Mouse (Mus musculus): ENCODE data around the gene Sec24c.

Sec24c gene

DNA sequence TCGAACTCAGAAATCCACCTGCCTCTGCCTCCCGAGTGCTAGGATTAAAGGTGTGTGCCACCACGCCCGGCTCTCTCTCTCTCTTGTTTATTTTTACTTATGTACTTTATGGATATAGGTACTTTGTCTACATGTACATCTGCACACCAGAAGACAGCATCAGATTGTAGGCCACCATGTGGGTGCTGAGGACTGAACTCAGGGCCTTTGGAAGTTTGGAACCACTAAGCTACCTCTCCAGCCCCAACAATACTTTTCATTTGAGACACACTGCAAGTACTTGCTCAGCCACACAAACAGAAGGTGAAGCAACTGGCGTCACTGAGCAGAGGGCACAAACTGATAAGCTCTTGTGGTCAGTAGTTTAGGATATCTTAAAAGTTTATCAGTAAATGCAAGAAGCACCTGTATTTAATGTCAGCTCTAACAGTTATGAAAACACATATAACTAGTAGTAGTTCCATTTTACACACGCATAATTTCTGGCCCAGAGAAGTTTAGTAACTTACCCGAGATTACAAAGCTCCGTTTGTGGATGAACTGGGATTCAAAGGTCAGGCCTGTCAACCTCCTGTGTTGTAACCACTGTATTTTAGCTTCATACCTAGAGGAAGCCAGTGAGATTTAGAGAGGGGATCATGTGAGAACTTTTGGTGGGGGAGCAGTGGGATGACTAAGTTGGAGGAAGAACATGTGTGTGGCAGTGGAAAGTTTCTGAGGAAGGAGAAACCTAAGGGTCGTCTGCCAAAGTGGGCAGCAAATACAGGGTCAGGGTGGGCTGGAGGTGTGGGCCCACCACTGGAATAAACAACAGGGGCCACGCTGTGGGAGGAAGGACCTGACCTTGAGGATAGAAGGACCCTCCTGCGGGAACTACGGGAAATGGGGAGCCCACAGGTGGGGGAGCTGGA, 59.2 kb downstream of the Sec24c start:
- in situ Hi-C loops (cut with MboI, MseI) = no loop called here

DNA sequence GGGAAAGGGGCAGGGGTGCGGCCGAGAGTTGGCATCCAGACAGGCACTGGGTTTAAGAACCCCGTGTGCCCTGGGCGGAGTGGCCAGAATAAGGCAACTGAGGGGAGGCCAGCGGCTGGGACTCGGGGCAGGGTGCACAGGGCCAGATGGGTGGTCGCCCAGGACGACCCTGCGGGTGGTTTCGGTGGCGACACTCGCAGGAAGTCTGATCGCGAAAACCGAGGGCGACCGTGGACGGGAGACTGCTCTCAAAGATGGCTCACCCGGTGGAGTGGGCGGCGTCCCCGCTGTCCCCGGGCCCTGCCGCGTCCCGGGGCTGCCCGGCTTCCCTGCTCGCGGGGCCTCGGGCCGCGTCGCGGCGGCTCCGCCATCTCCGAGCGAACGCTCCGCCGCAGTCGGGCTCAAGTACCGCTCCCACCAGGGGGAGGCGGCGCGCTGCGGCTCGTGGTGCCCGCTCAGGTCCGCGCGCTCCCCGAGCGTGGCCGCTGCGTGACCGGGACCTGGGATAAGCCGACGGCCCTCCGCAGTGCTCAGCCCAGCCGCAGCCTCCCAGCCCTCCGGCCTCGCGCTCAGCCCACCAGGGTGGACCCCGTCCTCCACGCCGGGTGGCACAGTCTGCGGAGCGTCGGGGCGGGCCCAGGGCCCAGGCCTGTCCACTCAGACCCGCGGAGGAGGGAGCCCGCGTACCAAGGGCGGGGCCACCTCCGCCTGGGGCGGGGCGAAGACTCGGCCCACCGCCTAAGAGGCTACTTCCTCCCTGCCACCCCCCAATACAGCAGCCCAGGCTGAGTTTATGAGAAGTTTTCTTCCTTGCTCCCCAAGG, 60.1 kb downstream of the Sec24c start, which contains the start of gene Ndst2:
TSS of gene Ndst2 (minus strand) at position 611 of the 823 bp plus-strand sequence.
- in situ Hi-C loops (cut with MboI, MseI) = no loop called here

DNA sequence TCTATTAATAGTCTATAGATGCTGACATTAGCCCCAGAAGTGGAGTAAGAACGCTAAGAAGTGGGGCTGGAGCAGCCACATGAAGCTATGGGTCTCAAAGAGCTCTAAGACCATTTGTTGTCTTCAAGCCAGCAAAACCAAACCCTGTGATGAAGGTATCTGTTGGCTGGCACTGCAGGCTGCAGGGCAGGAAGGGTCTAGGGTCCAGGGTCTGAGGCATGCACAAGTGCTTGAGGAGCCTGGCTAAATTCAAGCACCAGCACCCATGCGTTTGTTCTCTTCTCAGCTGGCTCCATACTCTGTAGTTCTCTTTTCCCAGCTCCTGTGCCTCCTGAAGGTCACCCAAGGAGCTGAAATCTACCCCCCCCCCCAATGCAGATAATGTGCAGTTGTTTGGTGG, 60.9 kb downstream of the Sec24c start:
- in situ Hi-C loops (cut with MboI, MseI) = no loop called here

DNA sequence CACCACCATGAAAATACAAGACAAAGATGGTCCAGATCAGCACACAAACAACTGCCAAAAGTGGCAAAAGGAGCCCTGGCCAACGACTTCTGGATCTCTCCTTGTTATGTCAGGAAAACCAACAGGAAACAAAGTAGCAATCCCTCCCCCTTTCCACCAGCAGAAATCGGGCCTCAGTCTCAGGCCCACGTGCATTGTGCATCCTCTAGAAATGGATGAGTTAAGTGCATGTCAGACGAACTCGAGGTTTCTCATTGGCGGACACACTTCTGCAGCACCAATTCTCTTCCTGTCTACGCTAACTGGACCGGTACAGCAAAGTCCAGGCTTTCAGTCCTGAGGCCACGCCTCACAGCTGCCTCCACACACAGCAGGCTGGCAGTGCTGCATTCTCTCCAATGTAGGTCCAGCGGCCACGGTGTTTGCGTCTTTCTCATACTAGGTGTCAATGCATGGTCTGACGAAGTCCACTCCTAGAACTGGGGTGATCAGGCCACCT, 61.8 kb downstream of the Sec24c start:
- in situ Hi-C loops (cut with MboI, MseI) = no loop called here

DNA sequence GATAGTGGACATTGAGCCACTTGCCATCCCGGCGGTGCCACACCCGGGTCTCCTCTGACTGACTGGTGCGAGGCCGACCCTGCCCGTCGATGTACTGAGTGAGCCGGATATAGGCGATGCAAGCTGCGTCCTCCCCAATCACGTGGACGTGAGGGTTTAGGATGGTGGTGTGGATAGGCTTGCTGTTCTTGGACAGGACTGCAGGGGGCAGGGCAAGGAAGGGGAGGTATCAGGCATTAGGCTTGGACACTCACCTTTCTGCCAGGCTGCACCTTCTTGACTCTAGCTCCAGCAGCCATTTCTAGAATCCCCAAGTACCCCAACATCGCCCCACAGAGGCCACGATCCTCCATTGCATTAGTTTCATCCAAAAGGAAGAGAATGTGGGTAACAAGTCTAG, 63.2 kb downstream of the Sec24c start:
- in situ Hi-C loops (cut with MboI, MseI) = no loop called here

DNA sequence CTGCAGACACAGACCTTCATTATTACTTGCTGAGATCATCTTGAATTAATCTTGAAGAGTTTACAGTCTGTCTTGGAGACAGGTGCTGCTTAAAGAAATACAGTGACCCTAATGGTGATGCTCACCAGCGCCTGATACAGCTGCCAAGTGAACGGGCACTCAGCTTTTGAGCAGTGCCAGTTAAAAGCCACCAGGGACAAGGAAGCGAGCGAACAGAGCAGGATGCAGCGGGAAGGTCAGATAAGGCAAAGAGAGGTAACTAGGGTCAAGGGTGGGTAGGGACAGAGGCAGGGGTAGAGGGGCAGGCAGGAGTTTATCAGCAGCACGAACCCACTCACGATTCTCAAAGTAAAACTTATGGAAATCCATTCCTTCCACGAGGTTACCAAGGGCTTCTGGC, 64.4 kb downstream of the Sec24c start:
- in situ Hi-C loops (cut with MboI, MseI) = no loop called here

DNA sequence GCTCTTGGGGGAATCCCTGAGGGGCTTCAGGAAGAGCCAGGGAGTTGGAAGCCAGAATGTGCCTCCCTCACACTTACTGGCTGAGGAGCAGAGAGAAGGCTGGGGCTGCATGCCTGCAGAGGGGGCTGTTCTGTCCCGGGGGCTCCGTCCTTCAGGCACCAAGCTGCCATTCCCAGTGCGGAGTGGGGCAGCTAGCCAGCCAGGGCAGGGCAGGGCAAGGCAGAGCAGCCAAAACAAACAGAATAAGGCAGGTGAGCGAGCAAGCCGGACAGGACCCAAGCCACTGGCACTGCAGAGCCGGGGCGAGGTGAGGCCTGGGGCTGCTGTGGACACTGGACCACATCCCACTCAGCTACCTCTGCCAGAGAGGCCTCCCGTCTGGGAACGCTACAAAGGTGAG, 67.2 kb downstream of the Sec24c start:
- in situ Hi-C loops (cut with MboI, MseI) = no loop called here

DNA sequence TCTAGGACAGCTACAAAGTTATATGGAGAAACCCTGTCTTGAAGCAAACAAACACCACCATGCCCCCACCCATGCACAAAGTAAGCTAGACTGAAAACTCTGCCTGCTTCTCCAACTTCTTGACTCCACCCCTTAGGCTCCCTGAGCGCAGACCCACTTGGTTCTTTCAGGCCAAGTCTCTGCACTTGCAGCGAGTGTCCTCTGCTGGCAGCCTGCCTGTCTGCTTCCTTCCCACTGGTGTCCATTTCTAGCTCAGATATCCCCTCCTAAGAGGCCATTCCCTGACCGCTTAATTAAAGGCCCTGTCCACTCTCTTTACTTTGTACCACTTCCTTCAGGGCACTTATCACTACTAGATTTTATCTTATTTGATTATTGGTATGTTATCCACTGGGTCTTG, 69.5 kb downstream of the Sec24c start:
- in situ Hi-C loops (cut with MboI, MseI) = no loop called here
